Comparison of ENCODE assay signal across 10 mouse cellular contexts in genomic region chr3:103139047-103139446, GRCm38 (mm10). TPM values are rescaled to one million over a fixed set of nuclear protein-coding genes. Genes with fewer than 3 reads are reported as not detected.
DNase-seq lines count a peak whose midpoint lies in the region; ATAC-seq and TF ChIP-seq lines count a peak whose summit lies in the region.
"Had no signal": no experiment of that assay in that cellular context is flagged by ENCODE, and none has a peak within 500 bp of the region (broad histone marks: within the 10 kb centered on the region; RNA-seq: fewer than 3 reads in every experiment).

No protein-coding gene starts in this region.

- H3K9me3 ChIP-seq in MEL (replicated peaks; ENCODE audit: insufficient read depth, low read length): no peaks in the 10 kb centered on the region
- H3K9me3 ChIP-seq in liver, embryonic 16.5 days (replicated peaks; ENCODE audit: control insufficient read depth, low read length): no peaks in the 10 kb centered on the region
- H3K9me3 ChIP-seq: embryonic facial prominence, embryonic 12.5 days; neural tube, embryonic 12.5 days had no signal

- H3K4me3 ChIP-seq in MEL (ENCODE audit: control insufficient read depth in 1 of 2, insufficient read depth in 1 of 2, low read depth in 2 of 2, low read length in 2 of 2): no peak overlapping the region; a peak in 1 of 4 replicates
- H3K4me3 ChIP-seq in liver, embryonic 16.5 days (ENCODE audit: low read depth, low read length): no peak overlapping the region
- H3K4me3 ChIP-seq: embryonic facial prominence, embryonic 12.5 days; neural tube, embryonic 12.5 days had no signal

- peak; percentile 30 for DNase-seq in MEL (ENCODE audit: low read depth, low spot score)
- peak; percentile 44 to 75 for DNase-seq in heart, adult 18-20 months
- DNase-seq in kidney, adult 18-20 months: peak; percentile 8
- no peak for DNase-seq in neural tube, embryonic 10.5 days (ENCODE audit: extremely low spot score, low spot score)
- no peak for DNase-seq in layer of hippocampus, adult 9-10 months (ENCODE audit: low spot score)
- no peak for DNase-seq in left cerebral cortex, adult 11 months (ENCODE audit: low spot score)
- no peak for DNase-seq in right cerebral cortex, adult 2 months (ENCODE audit: low spot score in 2 of 2)

- TF ChIP-seq EP300 in MEL (IDR thresholded peaks at IDR 0.05; ENCODE audit: low read depth in 1 of 2, low read length in 2 of 2): no peak

- H3K27me3 ChIP-seq in MEL (ENCODE audit: control insufficient read depth in 1 of 2, insufficient read depth in 2 of 2, low read length in 2 of 2): no peaks in the 10 kb centered on the region
- H3K27me3 ChIP-seq in liver, embryonic 16.5 days (ENCODE audit: control insufficient read depth, insufficient read depth, low read depth, low read length): no peaks in the 10 kb centered on the region
- H3K27me3 ChIP-seq: embryonic facial prominence, embryonic 12.5 days; neural tube, embryonic 12.5 days had no signal

- H3K4me1 ChIP-seq in MEL (ENCODE audit: control insufficient read depth in 1 of 2, insufficient read depth in 2 of 2, low read length in 2 of 2): peaks cover 13 to 22% of the 10 kb centered on the region in 2 experiments; a peak in 3 of 4 replicates
- H3K4me1 ChIP-seq in liver, embryonic 16.5 days (ENCODE audit: control insufficient read depth, low read depth, low read length): peaks cover 25% of the 10 kb centered on the region
- H3K4me1 ChIP-seq: embryonic facial prominence, embryonic 12.5 days; neural tube, embryonic 12.5 days had no signal

- peak overlapping the region; percentile 59 for H3K4me2 ChIP-seq in liver, embryonic 16.5 days (ENCODE audit: low read depth, low read length)
- H3K4me2 ChIP-seq: embryonic facial prominence, embryonic 12.5 days; neural tube, embryonic 12.5 days had no signal

- no peaks in the 10 kb centered on the region for H3K79me2 ChIP-seq in MEL (ENCODE audit: control insufficient read depth, insufficient read depth, low read length, poor library complexity)

- H3K9ac ChIP-seq in MEL (ENCODE audit: control insufficient read depth, low read depth, low read length, poor library complexity, severe bottlenecking): peak overlapping the region; percentile 80; the same call in 1 of the 2 replicates
- H3K9ac ChIP-seq in liver, embryonic 16.5 days (ENCODE audit: low read depth, low read length): no peak overlapping the region; the same call in 1 of the 2 replicates
- H3K9ac ChIP-seq: embryonic facial prominence, embryonic 12.5 days; neural tube, embryonic 12.5 days had no signal

- no peak for TF ChIP-seq RAD21 in MEL (IDR thresholded peaks at IDR 0.05; ENCODE audit: low read depth, low read length)

- WGBS in liver, embryonic 16.5 days (ENCODE audit: insufficient replicate concordance): 32% methylated on average over 8 of the region's 8 CpGs

- H3K27ac ChIP-seq in MEL (ENCODE audit: control insufficient read depth, low read depth, low read length): peak overlapping the region; percentile 11
- peak overlapping the region; percentile 63; the same call in 1 of the 2 replicates for H3K27ac ChIP-seq in liver, embryonic 16.5 days (ENCODE audit: low read length)
- H3K27ac ChIP-seq: embryonic facial prominence, embryonic 12.5 days; neural tube, embryonic 12.5 days had no signal

- H3K36me3 ChIP-seq in MEL (ENCODE audit: control insufficient read depth in 1 of 2, insufficient read depth in 2 of 2, low read length in 2 of 2): peaks cover 0 to 16% of the 10 kb centered on the region in 2 experiments; a peak in 2 of 4 replicates
- peaks cover 16% of the 10 kb centered on the region; the same call in 1 of the 2 replicates for H3K36me3 ChIP-seq in liver, embryonic 16.5 days (ENCODE audit: control insufficient read depth, insufficient read depth)
- H3K36me3 ChIP-seq: neural tube, embryonic 12.5 days had no signal

- no peak for TF ChIP-seq POLR2A in MEL (IDR thresholded peaks at IDR 0.05; ENCODE audit: control insufficient read depth in 1 of 2, insufficient read depth in 1 of 2, low read depth in 1 of 2, low read length in 2 of 2, poor library complexity in 1 of 2)

- no peak for TF ChIP-seq CTCF in MEL (IDR thresholded peaks at IDR 0.05 in 2 of 3, conservative IDR thresholded peaks at IDR 0.05 in 1 of 3; ENCODE audit: control insufficient read depth in 1 of 3, insufficient read depth in 1 of 3, low read depth in 2 of 3, low read length in 3 of 3, poor library complexity in 1 of 3, severe bottlenecking in 1 of 3)

- 0 out of 2 replicates have a peak, but pooled peaks have one; percentile 12 for ATAC-seq in liver, embryonic 16.5 days (ENCODE audit: low read depth)

TF ChIP-seq in MEL, 35 proteins besides CTCF, POLR2A, EP300 and RAD21:
- 0 out of 2 replicates have a peak, but pooled peaks have one; percentile 23 for TF ChIP-seq ETS1 (IDR thresholded peaks at IDR 0.05; ENCODE audit: low read depth, low read length)
- no peak for TF ChIP-seq KAT2A (conservative IDR thresholded peaks at IDR 0.05; ENCODE audit: low read depth, low read length)
- TF ChIP-seq CHD2 (IDR thresholded peaks at IDR 0.05; ENCODE audit: low read length): no peak

RNA-seq across cellular contexts. Expression of gene Bcas2, which starts 32.4 kb away (rescaled TPM):
- total RNA-seq in MEL (2012; rRNA removed): 115 and 117 TPM in 2 replicates
- polyA plus RNA-seq in MEL (2012; ENCODE audit: insufficient read depth in 1 of 2, insufficient read length in 2 of 2, low read depth in 1 of 2, low replicate concordance in 2 of 2, missing spikeins in 1 of 2): 100 to 1,000 TPM in 1 of 2 experiments, not detected in 1; 166 TPM
- total RNA-seq in heart, adult 18-20 months (2021): 10 to 100 TPM; 48.8 to 51.3 TPM
- polyA plus RNA-seq in liver, embryonic 16.5 days (2015; fragmentation: Nextera tagmentation; extraction: Ambion mirVana): 117 and 129 TPM in 2 replicates

RNA-seq across cellular contexts. Expression of gene Dennd2c, which starts 36.6 kb away (rescaled TPM):
- total RNA-seq in MEL (2012; rRNA removed): 5.0 and 5.2 TPM in 2 replicates
- 1 to 10 TPM in 1 of 2 experiments, not detected in 1; 8.0 TPM for polyA plus RNA-seq in MEL (2012; ENCODE audit: insufficient read depth in 1 of 2, insufficient read length in 2 of 2, low read depth in 1 of 2, low replicate concordance in 2 of 2, missing spikeins in 1 of 2)
- total RNA-seq in heart, adult 18-20 months (2021): 1 to 10 TPM; 1.2 to 1.6 TPM
- polyA plus RNA-seq in liver, embryonic 16.5 days (2015; fragmentation: Nextera tagmentation; extraction: Ambion mirVana): 7.6 and 7.8 TPM in 2 replicates

Comparison
In these comparisons a context has a peak if more than half of its experiments do, and no peak if none do; other contexts are left out.
1. DNase-seq: peak in MEL (single experiment), heart, adult 18-20 months (2 of 2) and kidney, adult 18-20 months (single experiment); none in neural tube, embryonic 10.5 days (single experiment), layer of hippocampus, adult 9-10 months (single experiment), left cerebral cortex, adult 11 months (single experiment) and right cerebral cortex, adult 2 months (0 of 2).